Mouse (Mus musculus) stomach, postnatal 0 days (tissue): ENCODE data around the gene Thumpd1.

ENCODE experiments used
- CTCF ChIP-seq: IDR thresholded peaks from 2 replicates; pipeline ENCODE4 v1.5.1; 2016; ENCODE audit warnings: antibody characterized with exemption, low read depth, mild to moderate bottlenecking, moderate library complexity
- EP300 ChIP-seq: optimal IDR thresholded peaks from 2 replicates; pipeline ENCODE3; 2016; ENCODE audit warnings: antibody characterized with exemption

- peak; percentile 66 for TF ChIP-seq CTCF
- no peak for TF ChIP-seq EP300
These were observed 49.7 kb downstream of the Thumpd1 start for GRCm38 (mm10) chr7:119670925-119671324.
